Mouse (Mus musculus) bone marrow macrophage, adult 2 months (primary cell): ENCODE measurements around the gene Irf3. TPM values are rescaled to one million over a fixed set of nuclear protein-coding genes. Genes with fewer than 3 reads are reported as not detected.
A peak's percentile ranks its signal among the peaks of the same experiment; 100 is the strongest.

Experiments used
- H3K27ac ChIP-seq: 2 replicates; pipeline ENCODE4 v1.5.1; 2012; ENCODE audit warnings: low read depth, low read length; ENCODE audit not compliant: insufficient read depth
- H3K4me1 ChIP-seq: 2 replicates; pipeline ENCODE4 v1.6.1; 2012; ENCODE audit warnings: low read length; ENCODE audit not compliant: control insufficient read depth, insufficient read depth
- H3K4me3 ChIP-seq: 2 replicates; pipeline ENCODE4 v1.5.1; 2012; ENCODE audit warnings: mild to moderate bottlenecking, low read length, moderate library complexity; ENCODE audit not compliant: insufficient read depth
- CTCF ChIP-seq: IDR thresholded peaks from 2 replicates; pipeline ENCODE4 v1.5.1; 2012; ENCODE audit warnings: low read depth, mild to moderate bottlenecking, low read length, moderate library complexity
- POLR2A ChIP-seq: IDR thresholded peaks from 2 replicates; pipeline ENCODE4 v1.6.1; 2012; ENCODE audit warnings: mild to moderate bottlenecking, low read depth, low read length, borderline replicate concordance
- polyA plus RNA-seq: library from polyadenylated mRNA; stranded (reverse); fragments of >200 nt; gene quantifications from 2 replicates; pipeline ENCODE4 v1.2.4, GENCODE M21; 2012; ENCODE audit not compliant: missing spikeins, insufficient read depth, insufficient read length

Irf3 gene
- polyA plus RNA-seq, 1 experiment, result 91.0 TPM

DNA sequence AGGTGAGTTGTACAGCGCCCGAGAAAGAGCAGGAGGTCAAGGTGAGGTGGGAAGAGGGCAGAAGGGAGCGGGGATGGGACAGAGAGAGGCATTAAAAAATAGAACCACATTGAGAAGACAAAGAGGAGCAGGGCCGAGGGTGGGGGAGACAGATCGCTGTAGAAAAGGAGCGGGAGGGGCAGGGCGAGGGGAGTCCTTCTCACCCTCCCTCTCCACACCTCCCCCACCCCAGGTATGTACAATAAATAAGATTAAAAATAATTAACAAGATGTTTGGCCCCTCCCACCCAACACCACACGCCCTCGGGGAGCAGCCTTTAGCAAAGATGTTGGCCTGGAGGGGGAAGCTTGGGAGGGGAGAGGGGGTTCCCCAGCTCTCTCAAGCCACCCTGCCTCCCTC lies 30.3 kb downstream of the Irf3 start:
- H3K27ac ChIP-seq, result no peak overlapping the region
- TF ChIP-seq CTCF, result no peak
- TF ChIP-seq POLR2A, result no peak
- H3K4me3 ChIP-seq, result no peak overlapping the region
- peaks cover 7% of the 10 kb centered on the region for H3K4me1 ChIP-seq

DNA sequence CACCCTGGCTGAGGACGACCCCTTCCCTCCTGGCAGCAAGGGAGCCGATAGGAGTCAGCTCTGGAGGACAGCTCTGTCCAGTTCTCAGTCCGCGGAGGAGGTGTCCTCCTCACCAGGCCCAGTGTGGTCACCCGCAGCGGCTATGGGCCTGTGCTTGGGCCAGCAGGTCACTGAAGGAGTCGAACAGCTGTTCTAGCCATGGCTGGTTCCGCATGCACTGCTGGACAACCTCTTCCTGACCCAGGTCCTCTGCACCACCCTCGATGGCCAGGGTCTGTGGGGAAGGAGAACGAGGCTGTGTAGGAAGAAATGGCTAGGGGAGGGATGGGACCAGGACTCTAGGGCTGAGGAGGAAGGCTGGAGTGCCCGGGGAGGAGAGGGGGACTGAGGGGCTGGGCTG lies 30.9 kb downstream of the Irf3 start:
- Histone ChIP-seq H3K4me3 (no peak overlapping the region), H3K27ac (no peak overlapping the region), H3K4me1 (peaks cover 7% of the 10 kb centered on the region)
- TF ChIP-seq CTCF (no peak), POLR2A (no peak)

DNA sequence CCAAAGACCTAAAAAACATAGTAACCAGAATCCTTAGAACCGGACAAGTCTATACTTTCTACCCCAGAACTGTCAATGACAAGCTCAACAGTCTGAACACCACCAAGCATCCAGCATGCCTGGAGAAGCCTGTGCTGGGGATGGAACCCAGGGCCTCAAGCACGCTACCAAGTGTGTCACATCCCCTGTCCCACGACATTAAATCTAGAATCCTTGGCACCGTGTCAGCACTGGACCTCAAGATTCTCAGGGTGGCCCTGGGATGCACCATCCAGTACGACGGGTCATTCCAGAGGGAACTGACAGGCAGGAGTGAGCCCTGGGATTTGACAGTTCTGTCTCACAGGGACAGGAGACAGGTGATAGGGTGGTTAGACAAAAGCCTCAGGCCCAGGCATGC lies 32.5 kb downstream of the Irf3 start:
- TF ChIP-seq CTCF, result no peak
- no peak for TF ChIP-seq POLR2A

DNA sequence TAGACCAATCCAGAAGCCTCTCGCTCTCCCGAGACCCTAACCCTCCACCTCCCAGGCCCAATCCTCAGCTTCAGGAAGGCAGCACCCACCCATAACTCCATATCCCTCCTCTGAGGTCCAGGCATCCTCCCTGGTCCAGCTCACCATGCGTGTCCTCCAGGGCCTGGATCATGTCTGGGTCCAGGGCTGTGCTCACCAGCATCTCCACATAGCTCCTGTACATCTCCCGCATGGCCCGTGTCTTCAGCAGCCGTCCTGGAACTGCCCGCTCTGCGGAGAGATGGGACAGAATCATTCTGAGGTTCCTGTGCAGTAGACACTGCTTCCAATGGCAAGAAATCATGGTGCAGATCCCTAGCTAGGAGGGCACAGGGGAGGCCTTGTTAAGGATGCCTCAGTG lies 33.4 kb downstream of the Irf3 start:
- TF ChIP-seq POLR2A, result no peak
- no peak for TF ChIP-seq CTCF
- Histone ChIP-seq H3K27ac (no peak overlapping the region), H3K4me1 (peaks cover 5% of the 10 kb centered on the region), H3K4me3 (no peak overlapping the region)

More for the DNA sequence above, 32.5 kb downstream of the Irf3 start:
- H3K27ac ChIP-seq, result no peak overlapping the region
- no peak overlapping the region for H3K4me3 ChIP-seq
- H3K4me1 ChIP-seq, result peaks cover 5% of the 10 kb centered on the region

DNA sequence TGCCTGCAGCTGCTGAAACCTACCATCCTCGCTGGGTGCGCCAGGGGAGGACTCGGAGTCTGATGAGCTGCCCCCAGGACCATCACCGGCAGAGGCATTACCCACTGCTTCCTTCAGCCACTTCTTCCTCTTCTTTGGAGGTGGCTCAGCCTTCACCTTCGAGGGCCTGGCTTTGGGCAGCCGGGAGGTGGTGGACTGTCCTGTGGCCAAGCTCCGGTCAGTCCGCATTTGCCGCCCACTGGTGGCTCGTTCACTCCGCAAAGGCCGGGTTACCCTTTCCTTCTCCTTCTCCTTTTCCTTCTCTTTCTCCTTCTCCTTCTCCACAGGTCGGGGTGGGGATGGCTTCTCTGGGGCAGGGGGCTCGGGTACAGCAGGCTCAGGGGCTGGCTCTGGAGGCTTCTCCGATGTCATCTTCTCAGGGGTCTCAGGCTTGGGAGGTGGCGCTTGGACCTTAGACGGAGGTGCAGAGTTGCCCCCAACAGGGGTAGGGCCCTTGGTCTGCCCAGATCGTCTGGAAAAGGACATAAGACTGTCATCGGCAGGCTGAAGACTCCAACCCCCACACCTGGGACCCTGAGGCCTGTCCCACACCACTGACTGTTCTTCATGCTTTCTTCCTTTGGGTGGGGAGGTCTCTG lies 36.4 kb downstream of the Irf3 start:
- H3K4me1 ChIP-seq, result no peaks in the 10 kb centered on the region
- H3K4me3 ChIP-seq, result no peak overlapping the region
- H3K27ac ChIP-seq, result no peak overlapping the region
- no peak for TF ChIP-seq CTCF
- no peak for TF ChIP-seq POLR2A

DNA sequence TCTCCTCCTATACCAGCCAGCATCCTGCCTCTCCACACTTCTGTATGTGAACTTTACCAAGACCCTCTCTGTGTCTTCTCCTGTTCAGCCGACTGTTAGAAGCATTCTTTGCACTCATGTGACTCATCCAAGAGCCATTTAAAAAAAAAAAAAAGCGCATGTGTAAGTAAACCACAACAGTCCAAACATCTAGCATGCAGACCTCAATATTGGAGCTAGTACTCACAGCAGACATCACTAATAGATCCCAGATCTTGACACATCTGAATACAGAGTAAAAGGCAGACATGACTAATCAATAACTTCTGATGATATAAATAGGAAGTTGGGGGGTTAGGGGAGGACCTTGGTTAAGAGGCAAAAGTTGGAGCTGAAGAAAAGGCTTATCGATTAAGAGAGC lies 38.2 kb downstream of the Irf3 start:
- no peak for TF ChIP-seq POLR2A
- no peak for TF ChIP-seq CTCF
- Histone ChIP-seq H3K4me3 (no peak overlapping the region), H3K4me1 (no peaks in the 10 kb centered on the region), H3K27ac (no peak overlapping the region)

DNA sequence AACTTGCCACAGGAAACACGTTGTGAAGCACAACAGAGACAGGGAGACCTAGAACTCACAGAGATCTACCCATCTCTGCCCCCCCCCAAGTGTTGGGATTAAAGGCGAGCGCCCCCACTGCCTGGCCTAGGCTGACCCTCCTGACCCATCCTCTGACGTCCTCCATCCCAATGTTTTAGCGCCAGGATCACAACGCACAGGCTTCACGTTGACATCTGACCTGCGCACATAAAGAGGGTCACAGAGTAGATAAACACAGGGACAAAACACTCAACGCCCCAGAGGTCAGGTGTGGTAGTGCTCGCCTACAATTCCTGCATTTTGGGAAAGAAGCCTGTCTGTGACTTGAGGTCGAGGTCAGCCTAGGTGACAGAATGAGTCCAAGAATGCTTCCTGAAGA lies 39.3 kb downstream of the Irf3 start:
- H3K4me1 ChIP-seq, result no peaks in the 10 kb centered on the region
- TF ChIP-seq CTCF (no peak), POLR2A (no peak)
- H3K4me3 ChIP-seq, result no peak overlapping the region
- no peak overlapping the region for H3K27ac ChIP-seq

DNA sequence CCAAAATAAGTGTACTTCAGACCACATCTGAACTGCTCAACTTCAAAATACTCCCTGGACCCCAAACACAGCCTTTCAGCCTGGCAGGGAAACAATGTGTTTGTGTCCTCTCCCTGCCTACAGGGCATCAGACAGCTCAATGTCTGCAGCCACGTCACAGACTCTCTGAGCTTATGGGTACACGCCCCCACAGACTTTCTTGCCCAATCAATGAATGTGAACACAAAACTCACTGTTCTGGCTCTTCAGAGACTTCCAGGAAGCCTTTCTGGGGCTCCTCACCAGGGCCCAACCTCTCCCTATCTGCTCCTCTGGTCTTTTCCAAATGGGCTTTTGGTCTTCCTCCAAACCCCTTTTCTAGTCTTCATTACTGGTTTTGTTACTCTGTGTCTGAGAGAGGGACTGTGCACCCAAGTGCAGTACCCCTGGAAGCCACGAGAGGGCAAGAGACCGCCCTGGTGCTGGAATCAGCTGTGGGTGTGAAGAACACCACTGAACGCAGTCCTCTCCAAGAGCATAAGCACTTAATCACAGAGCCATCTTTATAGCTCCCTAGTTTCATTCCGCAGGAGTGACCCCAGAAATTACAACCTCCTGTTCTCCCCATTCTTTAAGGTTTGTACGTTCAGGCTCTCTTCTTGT lies 40.4 kb downstream of the Irf3 start:
- no peak overlapping the region for H3K27ac ChIP-seq
- peak; percentile 82 for TF ChIP-seq CTCF
- TF ChIP-seq POLR2A, result no peak
- H3K4me1 ChIP-seq, result no peaks in the 10 kb centered on the region
- no peak overlapping the region for H3K4me3 ChIP-seq

DNA sequence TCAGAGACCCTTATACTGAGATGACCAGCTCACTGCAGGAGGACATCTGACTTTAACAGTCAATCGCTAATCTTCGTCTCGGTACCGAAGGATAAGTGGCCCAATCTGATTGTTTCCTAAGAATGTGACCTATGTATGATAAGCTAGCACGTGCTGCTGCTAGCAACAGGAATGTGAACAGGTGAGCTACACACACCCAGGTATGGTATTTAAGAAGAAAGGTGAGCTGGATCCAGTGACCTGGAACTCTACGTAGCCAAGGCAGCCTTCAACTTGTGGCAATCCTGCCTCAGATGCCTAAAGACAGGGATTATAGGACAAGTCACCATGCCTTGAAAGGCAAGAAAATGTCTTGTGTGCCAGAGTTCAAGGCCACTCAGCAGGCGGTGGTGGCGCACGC lies 41.0 kb downstream of the Irf3 start:
- Histone ChIP-seq H3K4me3 (no peak overlapping the region), H3K4me1 (no peaks in the 10 kb centered on the region), H3K27ac (no peak overlapping the region)
- TF ChIP-seq POLR2A (no peak), CTCF (no peak)

DNA sequence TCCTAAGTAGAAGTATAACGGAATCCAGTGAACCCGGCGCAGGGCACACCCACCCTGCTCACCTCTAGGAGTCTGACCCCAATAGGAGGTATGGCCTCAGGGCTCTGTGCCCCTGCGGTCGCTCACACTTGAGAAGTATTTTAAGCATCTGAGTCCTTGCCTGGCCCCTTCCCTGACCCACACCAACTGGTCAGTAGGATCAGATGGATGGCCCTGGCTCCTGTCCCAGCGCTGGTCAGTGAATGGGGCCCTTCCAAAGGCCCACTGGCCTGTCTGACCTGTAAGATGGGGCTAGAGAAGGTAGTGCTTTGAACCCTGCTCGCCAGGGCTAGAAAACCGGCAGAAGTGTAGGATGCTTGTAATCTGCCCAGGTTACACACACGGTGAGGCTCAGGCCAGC lies 43.4 kb downstream of the Irf3 start:
- TF ChIP-seq POLR2A, result no peak
- no peak for TF ChIP-seq CTCF

More for the DNA sequence above, 43.4 kb downstream of the Irf3 start:
- H3K27ac ChIP-seq, result no peak overlapping the region
- H3K4me3 ChIP-seq, result no peak overlapping the region
- H3K4me1 ChIP-seq, result no peaks in the 10 kb centered on the region
